9 mouse cellular contexts compared by ENCODE assay signal in the genomic region with DNA sequence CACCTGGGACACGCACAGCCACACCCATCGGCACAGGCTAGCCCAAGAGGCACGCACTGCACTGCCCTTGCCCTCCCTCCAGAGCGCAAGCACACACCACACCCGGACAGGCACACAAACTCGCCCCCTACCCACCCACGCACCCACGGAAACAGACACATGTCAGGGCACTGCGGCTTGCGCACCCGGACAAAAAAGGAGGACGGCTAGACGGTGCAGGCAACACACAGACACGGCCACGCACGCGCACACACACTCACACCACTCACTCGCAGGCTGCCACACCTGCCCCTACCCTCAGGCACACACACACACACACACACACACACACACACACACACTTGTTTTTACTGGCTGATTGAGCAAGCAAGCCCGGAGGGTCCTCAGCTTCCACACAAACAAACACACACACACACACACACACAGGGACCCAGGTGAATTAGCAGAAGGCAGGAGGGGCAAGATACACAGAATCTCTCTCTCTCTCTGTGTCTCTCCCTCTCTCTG. TPM values are rescaled to one million over a fixed set of nuclear protein-coding genes. Genes with fewer than 3 reads are reported as not detected.
DNase-seq lines count a peak whose midpoint lies in the region.
"Had no signal": no experiment of that assay in that cellular context is flagged by ENCODE, and none has a peak within 500 bp of the region (broad histone marks: within the 10 kb centered on the region; RNA-seq: fewer than 3 reads in every experiment).

No protein-coding gene starts in this region.

- peak; percentile 49 to 71 for DNase-seq in adrenal gland, adult (ENCODE audit: inconsistent age in 2 of 2, low spot score in 1 of 2)
- DNase-seq in cerebellum, postnatal 10 days: peak; percentile 3 to 11
- DNase-seq in gastrocnemius, postnatal 10 days: peak; percentile 2
- DNase-seq in kidney, adult 18-20 months: peak; percentile 2
- DNase-seq in layer of hippocampus, adult 8-10 months (ENCODE audit: low spot score in 2 of 2): peak; percentile 41 to 59
- peak; percentile 9 to 29 for DNase-seq in lung, postnatal 4 days
- DNase-seq in spleen, postnatal 10 days (ENCODE audit: low spot score in 2 of 2): peak; percentile 12 to 15
- DNase-seq in urinary bladder, postnatal 25 days (ENCODE audit: low spot score): peak; percentile 4

RNA-seq across cellular contexts. Expression of gene Rhou, which starts 53.0 kb away (rescaled TPM):
- 1 to 10 TPM; 4.1 to 4.7 TPM for total RNA-seq in gastrocnemius, postnatal 10 days (2021)
- total RNA-seq in layer of hippocampus, adult 8-10 months (2022): 10 to 100 TPM; 37.6 to 57.0 (median 45.8) TPM
- total RNA-seq: MEL had no signal

Comparison
In these comparisons a context has a peak if more than half of its experiments do, and no peak if none do; other contexts are left out.
1. Peak in every context shown above with its lines: DNase-seq.
2. DNase-seq: peak in every context shown above with its lines; median percentile 60 in adrenal gland, adult; 50 in layer of hippocampus, adult 8-10 months; 19 in lung, postnatal 4 days; 14 in spleen, postnatal 10 days; 7 in cerebellum, postnatal 10 days; 4 in urinary bladder, postnatal 25 days; 2 in gastrocnemius, postnatal 10 days; 2 in kidney, adult 18-20 months.
3. RNA of gene Rhou, which starts 53.0 kb away (total RNA-seq): 37.6 to 57.0 TPM in layer of hippocampus, adult 8-10 months; 4.1 to 4.7 TPM in gastrocnemius, postnatal 10 days; every median in the first group is over 4 times any median in the second.